Mouse (Mus musculus): Measurements from ENCODE around the gene Rab35. TPM values are rescaled to one million over a fixed set of nuclear protein-coding genes. Genes with fewer than 3 reads are reported as not detected.

Rab35 gene
- total and polyA plus RNA-seq, 2 experiments from 2014 or later = 24.5 to 97.4 TPM

DNA sequence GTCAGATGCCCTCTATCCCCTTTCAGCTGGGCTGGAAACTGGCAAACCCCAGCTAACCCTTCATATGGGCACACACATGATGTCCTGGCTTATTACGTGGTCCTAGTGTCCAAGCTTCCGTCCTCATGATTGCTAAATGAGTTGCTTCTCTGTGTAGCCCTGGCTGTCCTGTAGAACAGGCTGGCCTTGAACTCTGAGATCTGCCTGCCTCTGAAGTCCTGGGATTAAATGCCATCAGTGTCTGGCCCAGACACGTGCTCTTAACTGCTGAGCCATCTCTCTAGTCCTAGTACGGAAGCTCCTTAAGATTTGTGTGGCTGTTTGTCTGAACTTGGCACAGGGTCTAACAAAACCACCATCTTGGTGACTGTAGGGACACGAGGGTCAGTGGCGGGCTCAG, 28.1 kb upstream of the Rab35 start:
- H3K9me3 ChIP-seq (ENCODE audit: low read length) = no peaks in the 10 kb centered on the region
- no peak overlapping the region for H3K4me2 ChIP-seq (ENCODE audit: low read depth, low read length, poor library complexity, severe bottlenecking)
- DNase-seq (ENCODE audit: low spot score) = no peak
- H3K9ac ChIP-seq (replicated peaks; ENCODE audit: low read length, poor library complexity, severe bottlenecking) = no peak overlapping the region
- H3K36me3 ChIP-seq (ENCODE audit: insufficient read depth, low read length) = peaks cover 72% of the 10 kb centered on the region
- ATAC-seq (ENCODE audit: low FRiP score) = no peak
- no peak for TF ChIP-seq CTCF (IDR thresholded peaks at IDR 0.05)
- no peak overlapping the region for H3K4me3 ChIP-seq (ENCODE audit: low read depth, low read length)
- no peaks in the 10 kb centered on the region for H3K27me3 ChIP-seq (ENCODE audit: insufficient read depth, low read length)
- WGBS = 97% methylated on average over 6 of the region's 6 CpGs
- no peaks in the 10 kb centered on the region for H3K4me1 ChIP-seq (ENCODE audit: insufficient read depth, low read length)
- no peak overlapping the region for H3K27ac ChIP-seq (ENCODE audit: low read depth, low read length)

DNA sequence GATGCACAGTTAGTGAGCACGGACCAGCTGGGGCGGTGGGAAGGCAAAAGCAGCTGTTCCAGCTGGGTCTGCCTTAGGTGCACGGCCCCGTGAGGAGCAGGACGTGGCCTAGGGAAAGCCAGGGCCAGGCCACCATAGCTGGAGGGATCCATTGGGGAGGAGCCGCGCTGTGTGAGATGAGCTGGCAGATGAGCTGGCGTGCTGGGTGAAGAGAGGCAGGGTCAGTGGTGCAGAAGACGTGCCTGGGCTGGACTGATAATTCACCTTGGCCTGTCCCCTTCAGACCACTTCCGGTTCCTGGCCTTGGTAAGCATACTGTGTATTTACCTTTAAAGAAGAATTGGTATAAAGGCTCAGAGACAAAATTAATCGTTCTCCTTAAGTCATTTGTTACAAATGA, 20.1 kb upstream of the Rab35 start:
- Histone ChIP-seq H3K9ac (replicated peaks; ENCODE audit: low read length, poor library complexity, severe bottlenecking) (no peak overlapping the region), H3K27ac (ENCODE audit: low read depth, low read length) (no peak overlapping the region), H3K4me1 (ENCODE audit: insufficient read depth, low read length) (no peaks in the 10 kb centered on the region), H3K36me3 (ENCODE audit: insufficient read depth, low read length) (peaks cover 88% of the 10 kb centered on the region), H3K4me3 (ENCODE audit: low read depth, low read length) (no peak overlapping the region), H3K9me3 (ENCODE audit: low read length) (no peaks in the 10 kb centered on the region), H3K4me2 (ENCODE audit: low read depth, low read length, poor library complexity, severe bottlenecking) (no peak overlapping the region), H3K27me3 (ENCODE audit: insufficient read depth, low read length) (no peaks in the 10 kb centered on the region)
- no peak for DNase-seq (ENCODE audit: low spot score)
- no peak for ATAC-seq (ENCODE audit: low FRiP score)
- TF ChIP-seq CTCF (IDR thresholded peaks at IDR 0.05) = no peak
- 92% methylated on average over 11 of the region's 11 CpGs for WGBS

DNA sequence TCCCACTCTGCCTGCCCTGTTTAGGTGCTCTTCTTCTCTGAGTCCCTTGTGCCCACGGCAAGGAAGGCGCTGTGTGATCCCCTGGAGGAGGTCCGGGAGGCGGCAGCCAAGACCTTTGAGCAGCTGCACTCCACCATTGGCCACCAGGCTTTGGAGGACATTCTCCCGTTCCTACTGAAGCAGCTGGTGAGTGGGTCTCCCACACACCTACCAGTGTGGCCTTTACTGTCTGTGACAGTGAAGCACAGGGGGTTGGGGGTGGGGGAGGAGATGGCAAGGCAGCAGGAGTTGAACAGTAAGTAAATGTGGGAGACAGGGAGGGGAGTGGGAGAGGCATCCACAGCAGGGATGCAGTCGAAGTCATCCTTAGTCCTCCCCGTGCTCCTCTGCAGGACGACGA, 18.4 kb upstream of the Rab35 start:
- peaks cover 95% of the 10 kb centered on the region for H3K36me3 ChIP-seq (ENCODE audit: insufficient read depth, low read length)
- no peaks in the 10 kb centered on the region for H3K9me3 ChIP-seq (ENCODE audit: low read length)
- WGBS = 94% methylated on average over 9 of the region's 9 CpGs
- no peak for DNase-seq (ENCODE audit: low spot score)
- no peak for TF ChIP-seq CTCF (IDR thresholded peaks at IDR 0.05)
- no peak overlapping the region for H3K9ac ChIP-seq (replicated peaks; ENCODE audit: low read length, poor library complexity, severe bottlenecking)
- H3K27me3 ChIP-seq (ENCODE audit: insufficient read depth, low read length) = no peaks in the 10 kb centered on the region
- no peak overlapping the region for H3K4me2 ChIP-seq (ENCODE audit: low read depth, low read length, poor library complexity, severe bottlenecking)
- no peak overlapping the region for H3K27ac ChIP-seq (ENCODE audit: low read depth, low read length)
- no peak for ATAC-seq (ENCODE audit: low FRiP score)
- H3K4me3 ChIP-seq (ENCODE audit: low read depth, low read length) = no peak overlapping the region
- no peaks in the 10 kb centered on the region for H3K4me1 ChIP-seq (ENCODE audit: insufficient read depth, low read length)

DNA sequence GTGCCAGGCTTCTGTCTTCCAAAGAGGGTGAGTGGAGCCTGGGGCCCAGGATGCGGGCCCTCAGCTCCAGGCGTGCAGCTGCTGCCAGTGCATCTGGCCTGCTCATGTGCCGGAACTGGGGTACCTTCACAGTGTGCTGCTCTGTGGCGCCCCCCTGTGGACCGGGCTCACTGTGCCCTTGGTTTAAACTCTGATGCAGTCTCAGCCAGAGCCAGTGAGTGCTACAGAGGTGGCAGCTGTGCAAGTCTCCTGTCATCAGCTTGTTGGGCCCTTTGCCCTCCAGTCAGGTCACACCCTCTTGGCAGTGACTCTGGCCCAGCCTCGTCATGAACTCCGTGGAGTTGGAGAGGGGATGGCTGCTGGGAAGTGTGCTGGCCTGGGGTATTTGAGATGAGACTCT, 16.8 kb upstream of the Rab35 start:
- peak; percentile 53 for TF ChIP-seq CTCF (IDR thresholded peaks at IDR 0.05)
- H3K4me2 ChIP-seq (ENCODE audit: low read depth, low read length, poor library complexity, severe bottlenecking) = no peak overlapping the region
- peaks cover 95% of the 10 kb centered on the region for H3K36me3 ChIP-seq (ENCODE audit: insufficient read depth, low read length)
- H3K9me3 ChIP-seq (ENCODE audit: low read length) = no peaks in the 10 kb centered on the region
- H3K9ac ChIP-seq (replicated peaks; ENCODE audit: low read length, poor library complexity, severe bottlenecking) = no peak overlapping the region
- no peaks in the 10 kb centered on the region for H3K27me3 ChIP-seq (ENCODE audit: insufficient read depth, low read length)
- H3K27ac ChIP-seq (ENCODE audit: low read depth, low read length) = no peak overlapping the region
- ATAC-seq (ENCODE audit: low FRiP score) (no peak), DNase-seq (ENCODE audit: low spot score) (no peak)
- no peaks in the 10 kb centered on the region for H3K4me1 ChIP-seq (ENCODE audit: insufficient read depth, low read length)
- WGBS = 73% methylated on average over 7 of the region's 7 CpGs
- no peak overlapping the region for H3K4me3 ChIP-seq (ENCODE audit: low read depth, low read length)

DNA sequence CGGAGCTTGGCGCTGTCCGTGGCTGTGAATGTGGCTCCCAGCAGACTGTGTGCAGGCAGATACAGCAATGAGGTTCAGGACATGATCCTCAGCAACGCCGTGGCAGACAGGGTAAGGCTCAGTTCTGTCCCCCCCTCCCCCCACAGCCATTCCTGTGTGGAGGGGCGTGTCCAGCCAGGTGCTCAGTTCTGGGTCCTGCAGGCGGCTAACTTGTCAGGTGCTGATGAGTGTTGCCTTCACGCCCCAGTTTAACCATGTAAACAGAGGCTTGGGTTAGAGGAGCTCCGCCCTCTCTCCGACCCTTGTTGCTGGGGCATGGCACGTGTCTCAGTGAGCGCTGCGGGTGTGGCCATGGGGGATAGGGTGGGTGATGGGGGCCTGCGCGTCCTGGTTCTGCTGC, 12.0 kb upstream of the Rab35 start:
- Histone ChIP-seq H3K4me3 (ENCODE audit: low read depth, low read length) (no peak overlapping the region), H3K4me1 (ENCODE audit: insufficient read depth, low read length) (no peaks in the 10 kb centered on the region), H3K27ac (ENCODE audit: low read depth, low read length) (no peak overlapping the region), H3K4me2 (ENCODE audit: low read depth, low read length, poor library complexity, severe bottlenecking) (no peak overlapping the region), H3K9ac (replicated peaks; ENCODE audit: low read length, poor library complexity, severe bottlenecking) (no peak overlapping the region), H3K36me3 (ENCODE audit: insufficient read depth, low read length) (peaks cover 65% of the 10 kb centered on the region), H3K9me3 (ENCODE audit: low read length) (no peaks in the 10 kb centered on the region), H3K27me3 (ENCODE audit: insufficient read depth, low read length) (no peaks in the 10 kb centered on the region)
- ATAC-seq (ENCODE audit: low FRiP score) (no peak; the same call in 1 of the 2 replicates), DNase-seq (ENCODE audit: low spot score) (no peak)
- no peak for TF ChIP-seq CTCF (IDR thresholded peaks at IDR 0.05)
- 96% methylated on average over 15 of the region's 15 CpGs for WGBS

DNA sequence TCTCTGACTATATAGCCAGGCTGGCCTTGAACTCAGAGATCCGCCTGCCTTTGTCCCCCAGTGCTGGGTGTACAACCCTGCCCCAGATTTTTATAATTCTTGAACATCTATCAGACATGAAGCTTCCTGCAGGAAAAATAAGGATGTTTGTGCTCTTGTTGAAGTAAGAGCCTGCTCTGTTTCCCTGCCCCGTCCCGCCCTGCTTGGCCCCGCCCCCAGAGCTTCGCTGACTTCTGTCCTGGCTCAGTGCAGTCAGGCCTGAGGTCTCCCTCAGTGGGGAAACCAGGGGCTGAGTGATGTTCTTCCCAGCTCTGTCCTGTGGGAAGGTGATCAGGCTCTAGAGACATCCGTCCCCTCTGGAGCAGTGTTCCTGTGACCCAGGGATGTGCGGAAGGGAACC, 9.0 kb upstream of the Rab35 start:
- H3K4me2 ChIP-seq (ENCODE audit: low read depth, low read length, poor library complexity, severe bottlenecking) = no peak overlapping the region
- H3K36me3 ChIP-seq (ENCODE audit: insufficient read depth, low read length) = peaks cover 35% of the 10 kb centered on the region
- H3K4me3 ChIP-seq (ENCODE audit: low read depth, low read length) = no peak overlapping the region
- no peak overlapping the region for H3K27ac ChIP-seq (ENCODE audit: low read depth, low read length)
- H3K4me1 ChIP-seq (ENCODE audit: insufficient read depth, low read length) = no peaks in the 10 kb centered on the region
- H3K27me3 ChIP-seq (ENCODE audit: insufficient read depth, low read length) = no peaks in the 10 kb centered on the region
- 92% methylated on average over 7 of the region's 7 CpGs for WGBS
- no peaks in the 10 kb centered on the region for H3K9me3 ChIP-seq (ENCODE audit: low read length)
- ATAC-seq (ENCODE audit: low FRiP score) (no peak), DNase-seq (ENCODE audit: low spot score) (no peak)
- TF ChIP-seq CTCF (IDR thresholded peaks at IDR 0.05) = no peak
- H3K9ac ChIP-seq (replicated peaks; ENCODE audit: low read length, poor library complexity, severe bottlenecking) = no peak overlapping the region
